Mouse (Mus musculus) cerebellum, adult 11 months (tissue): ENCODE data around the gene Cep164.
A peak's percentile ranks its signal among the peaks of the same experiment; 100 is the strongest.

Source experiments
- DNase-seq: peaks from one replicate; pipeline ENCODE4 v3.0.0; 2022

The Cep164 gene

GRCm38 (mm10) chr9:45838069-45838433 lies 9.6 kb upstream of the Cep164 start:
- DNase-seq = no peak

DNA sequence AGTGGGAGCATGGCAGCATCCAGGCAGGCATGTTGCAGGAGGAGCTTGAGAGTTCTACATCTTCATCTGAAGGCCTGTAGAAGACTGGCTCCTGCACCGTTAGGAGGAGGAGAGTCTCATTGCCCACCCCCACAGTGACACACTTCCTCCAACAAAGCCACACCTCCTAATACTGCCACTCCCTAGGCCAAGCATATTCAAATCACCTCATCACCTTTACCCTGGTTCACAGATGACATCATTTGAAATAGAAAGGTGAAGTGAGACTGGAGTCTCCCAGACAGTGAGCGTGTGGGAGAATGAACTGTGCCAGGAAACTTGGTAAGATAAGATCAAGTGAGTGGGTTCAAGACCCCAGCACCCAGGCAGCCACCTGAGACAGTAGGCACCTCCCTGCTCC lies 5.0 kb upstream of the Cep164 start:
- DNase-seq = no peak

DNA sequence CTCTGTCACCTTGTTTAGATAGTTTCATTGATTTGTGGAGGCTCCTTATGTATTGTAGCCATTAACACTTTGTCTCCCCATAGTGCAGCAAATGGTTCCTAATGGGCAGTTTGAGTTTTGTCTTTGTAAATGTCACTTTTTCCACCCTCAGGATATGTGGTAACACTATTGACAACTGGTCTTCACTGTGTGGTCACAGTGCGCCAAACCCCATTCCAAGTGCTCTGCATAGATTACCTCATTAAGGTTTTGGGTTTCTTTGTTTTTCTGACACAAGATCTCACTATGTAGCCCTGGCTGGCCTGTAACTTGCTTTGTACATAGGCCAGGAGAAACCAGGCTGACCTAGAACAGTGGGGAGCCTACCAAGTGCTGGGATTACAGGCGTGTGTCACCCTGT lies 4.4 kb upstream of the Cep164 start:
- DNase-seq = no peak

DNA sequence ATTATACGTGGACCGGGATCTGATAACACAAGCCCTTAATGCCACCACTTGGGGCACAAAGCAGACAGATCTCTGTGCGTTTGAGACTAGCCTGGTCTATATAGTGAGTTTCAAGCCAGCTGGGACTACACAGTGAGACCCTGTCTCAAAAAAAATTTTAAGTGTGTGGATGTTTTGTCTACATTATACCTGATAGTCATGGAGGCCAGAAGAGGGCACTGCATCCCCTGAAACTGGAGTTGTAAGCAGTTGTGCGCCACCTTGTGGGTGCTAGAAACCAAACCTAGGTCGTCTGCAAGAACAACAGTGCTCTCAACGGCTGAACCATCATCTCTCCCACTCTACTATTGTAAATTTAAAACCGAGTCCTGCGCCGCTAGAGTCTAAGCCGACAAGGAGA lies 616 bp upstream of the Cep164 start:
- peak; percentile 64 for DNase-seq

- no peak for DNase-seq
These were observed 714 bp downstream of the Cep164 start for GRCm38 (mm10) chr9:45827663-45828290.

- DNase-seq = peak; percentile 55
These were observed 10.0 kb downstream of the Cep164 start for GRCm38 (mm10) chr9:45818406-45819011.

GRCm38 (mm10) chr9:45815525-45815924 lies 13.0 kb downstream of the Cep164 start:
- DNase-seq = no peak

DNA sequence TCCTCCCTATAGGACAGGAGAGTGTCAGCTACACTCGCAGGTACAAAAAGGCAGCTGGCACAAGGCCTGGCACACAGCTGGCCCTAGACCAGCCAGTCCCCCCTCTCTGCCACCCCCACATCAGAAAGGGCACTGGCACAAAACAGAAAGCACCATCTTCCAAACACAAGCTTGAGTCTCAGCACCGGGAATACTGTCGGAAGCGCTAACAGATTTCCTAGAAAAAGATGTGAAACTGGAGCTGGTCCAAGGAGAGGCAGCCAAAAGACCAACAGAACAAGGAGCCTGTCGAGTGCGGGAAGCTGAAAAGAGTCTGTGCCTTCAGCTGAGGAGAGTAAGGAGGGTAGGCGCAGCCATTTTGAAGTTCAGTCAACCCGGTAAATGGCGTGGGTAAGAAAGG lies 13.4 kb downstream of the Cep164 start:
- peak; percentile 42 for DNase-seq

GRCm38 (mm10) chr9:45811946-45812345 lies 16.5 kb downstream of the Cep164 start:
- no peak for DNase-seq

DNA sequence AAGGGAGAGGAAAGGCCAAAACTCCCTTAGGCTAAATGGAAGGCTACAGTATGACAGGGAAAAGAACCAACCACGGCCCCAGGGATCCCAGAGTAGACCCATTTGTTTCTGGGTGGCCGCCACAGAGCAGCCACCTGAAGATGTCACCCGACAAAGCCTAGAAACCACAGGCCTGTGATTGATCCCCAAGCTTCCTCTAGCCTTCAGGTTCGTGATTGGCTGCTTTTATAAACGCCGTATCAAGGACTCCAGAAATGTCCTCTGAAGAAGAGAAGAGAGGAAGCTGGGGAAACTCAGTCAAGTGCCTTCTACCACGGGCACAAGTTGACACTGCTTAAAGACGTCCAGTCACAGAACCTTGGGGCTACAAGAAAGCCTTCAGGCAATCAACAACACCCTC lies 20.7 kb downstream of the Cep164 start:
- no peak for DNase-seq

DNA sequence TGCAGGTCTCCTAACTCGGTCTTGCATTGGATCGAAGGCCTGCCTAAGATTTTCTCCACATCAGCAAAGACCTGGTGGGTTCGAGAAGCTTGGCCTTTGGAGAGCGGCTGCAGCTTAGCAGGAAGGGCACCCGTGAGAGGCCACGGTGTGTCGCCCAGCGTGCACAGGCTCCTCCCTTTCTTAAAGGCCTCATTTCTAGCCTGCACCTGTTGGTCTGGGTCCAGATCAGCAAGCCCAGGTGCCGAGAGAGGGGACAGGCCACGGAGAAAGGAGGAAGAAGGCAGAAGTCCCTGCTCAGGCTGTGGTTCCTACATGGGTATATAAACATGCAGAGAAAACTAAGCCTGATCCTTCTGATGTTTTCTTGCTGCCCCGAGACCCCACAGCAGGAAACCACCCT lies 21.2 kb downstream of the Cep164 start:
- DNase-seq = no peak

- DNase-seq = no peak
These were observed 21.6 kb downstream of the Cep164 start for GRCm38 (mm10) chr9:45806847-45807246.

- DNase-seq = no peak
These were observed 25.3 kb downstream of the Cep164 start for GRCm38 (mm10) chr9:45803070-45803774.

GRCm38 (mm10) chr9:45799402-45799801 lies 29.1 kb downstream of the Cep164 start:
- DNase-seq = no peak

- DNase-seq = no peak
These were observed 29.9 kb downstream of the Cep164 start for GRCm38 (mm10) chr9:45798467-45799164.

DNA sequence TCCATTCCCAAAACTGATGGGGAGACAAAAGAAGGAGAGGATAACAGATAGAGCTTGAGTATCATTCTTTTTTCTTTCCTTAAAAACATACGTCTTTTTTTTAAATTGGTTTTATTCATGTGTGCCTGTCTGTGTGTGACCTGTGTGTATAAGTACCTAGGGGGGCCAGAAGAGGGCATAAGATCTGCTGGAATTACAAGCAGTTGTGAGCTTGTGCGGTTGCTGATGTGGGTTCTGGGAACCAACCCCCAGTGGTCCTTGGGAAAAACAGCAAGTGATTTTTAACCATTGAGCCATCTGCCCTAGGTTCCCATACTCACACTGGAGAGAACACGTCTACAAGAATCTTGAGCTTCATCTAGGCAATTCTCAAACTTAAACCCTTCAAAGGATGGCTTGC lies 31.2 kb downstream of the Cep164 start:
- no peak for DNase-seq

GRCm38 (mm10) chr9:45795722-45796121 lies 32.8 kb downstream of the Cep164 start:
- DNase-seq = no peak

DNA sequence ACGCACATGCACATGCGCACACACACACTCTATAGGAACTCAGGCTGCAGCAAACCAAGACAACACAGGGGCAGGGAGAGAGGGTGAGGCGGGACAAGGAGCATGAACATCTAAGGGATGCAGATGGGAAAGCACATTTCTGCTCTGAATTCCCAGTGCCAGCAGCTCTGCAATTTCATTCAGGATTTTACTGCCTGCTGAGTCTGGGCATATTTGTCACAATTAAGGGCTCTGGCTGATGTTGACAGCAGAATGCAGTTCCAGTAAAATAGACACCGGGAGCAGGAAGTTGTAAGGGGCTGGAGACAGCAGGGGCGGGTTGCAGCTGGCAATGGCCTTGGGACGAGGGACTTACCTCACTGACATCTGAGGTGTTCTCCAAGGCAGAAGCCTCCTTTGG lies 34.8 kb downstream of the Cep164 start:
- DNase-seq = no peak

- DNase-seq = no peak
These were observed 36.3 kb downstream of the Cep164 start for GRCm38 (mm10) chr9:45792235-45792634.

DNA sequence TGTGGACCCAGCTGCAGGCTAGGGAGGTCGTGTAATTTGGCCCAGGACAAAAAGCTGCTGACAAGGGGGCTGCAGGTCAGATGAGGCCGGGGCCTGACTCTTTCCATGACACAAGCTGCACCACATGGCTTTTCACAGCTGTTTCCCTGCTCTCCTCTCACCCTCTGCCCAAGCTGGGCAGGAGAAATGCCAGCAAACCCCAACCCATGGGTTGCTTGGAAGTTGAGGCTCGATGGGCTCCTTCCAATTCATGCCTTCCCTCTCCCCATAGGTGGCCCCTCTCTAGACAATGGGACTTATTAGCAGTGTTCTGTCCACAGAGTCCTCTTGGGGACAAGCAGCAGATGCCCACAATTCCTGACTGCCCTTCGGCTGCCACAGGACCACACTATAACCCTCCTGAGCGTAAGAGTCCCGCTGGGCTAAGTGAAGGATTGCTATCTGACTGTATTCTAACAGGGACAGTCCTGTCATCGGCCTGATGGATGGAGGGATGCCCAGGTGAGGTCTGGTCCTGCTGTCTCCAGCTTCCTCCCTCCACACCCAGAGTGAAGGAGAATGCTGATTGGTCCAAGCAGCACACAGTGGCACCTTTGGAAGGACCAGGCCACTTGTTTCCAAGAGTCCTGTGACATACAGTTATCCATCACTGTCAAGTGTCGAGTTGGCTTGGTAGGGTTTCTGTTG lies 36.9 kb downstream of the Cep164 start:
- no peak for DNase-seq

DNA sequence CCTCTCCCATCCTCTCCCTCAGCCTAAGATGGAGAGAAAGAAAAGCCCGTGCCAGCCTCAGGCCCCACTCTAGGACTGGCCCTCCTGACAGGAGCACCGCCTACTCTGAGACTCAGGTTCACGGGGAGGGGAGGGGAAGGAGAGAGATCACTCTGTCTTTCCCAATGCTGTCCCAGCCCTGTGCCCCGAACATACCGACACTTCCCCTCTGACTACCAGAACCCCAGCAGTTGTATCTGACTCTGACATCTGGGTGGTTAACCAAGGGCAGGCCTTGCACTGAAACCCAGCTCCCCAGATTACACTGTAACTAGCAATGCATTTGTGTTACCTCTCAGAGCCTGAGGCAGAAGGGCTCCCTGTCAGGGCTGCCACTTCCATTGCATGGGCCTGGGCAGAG lies 40.1 kb downstream of the Cep164 start:
- DNase-seq = no peak

- no peak for DNase-seq
These were observed 40.9 kb downstream of the Cep164 start for GRCm38 (mm10) chr9:45787547-45787946.

GRCm38 (mm10) chr9:45787071-45787470 lies 41.4 kb downstream of the Cep164 start:
- DNase-seq = no peak
